Mouse (Mus musculus): ENCODE measurements around the gene Stra8.

Gene Stra8

DNA sequence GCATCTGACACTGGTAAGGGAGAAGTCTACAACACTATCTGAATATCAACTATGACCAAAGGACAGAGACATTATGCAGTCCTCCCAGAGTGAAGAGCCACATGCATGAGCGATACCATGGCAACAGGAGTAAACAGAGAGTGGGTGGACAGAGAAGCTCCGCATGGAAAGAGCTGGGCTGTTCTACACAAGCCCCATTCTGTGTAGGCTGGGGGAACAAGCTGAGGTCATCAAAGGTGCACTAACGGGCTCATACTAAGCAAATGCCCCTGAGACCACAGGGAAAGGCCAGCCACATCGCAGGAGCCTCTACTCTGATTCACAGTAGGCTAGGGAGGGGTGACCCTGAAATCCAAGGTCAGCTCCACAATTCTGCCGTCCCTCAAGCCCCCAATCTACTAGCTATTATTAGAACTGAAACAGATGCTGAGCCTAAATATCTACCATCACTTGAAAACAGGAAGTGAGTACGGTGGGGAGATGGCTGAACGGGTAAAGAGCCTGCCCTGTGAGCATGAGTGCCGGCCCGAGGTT is 18.0 kb upstream of the Stra8 start:
- intact Hi-C loops (cut with DNase I): no loop called here

DNA sequence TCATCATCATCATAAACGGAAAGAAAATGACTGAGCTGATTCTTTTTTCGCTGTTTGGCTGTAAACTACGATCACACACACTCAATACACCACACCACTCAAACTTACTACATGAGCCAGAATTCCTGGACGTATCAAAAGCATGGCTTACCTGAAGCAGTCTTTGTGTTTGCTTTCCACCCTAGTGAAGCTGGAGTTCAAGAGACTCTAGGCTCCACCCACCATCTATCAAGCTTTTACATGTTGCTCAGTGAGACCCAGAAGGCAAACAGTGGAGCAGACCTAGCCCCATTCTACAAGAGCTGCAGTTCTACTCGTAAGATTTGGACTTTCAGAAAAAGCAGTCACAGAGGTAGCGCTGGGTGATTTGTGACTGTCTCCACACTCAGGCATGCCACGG is 17.4 kb upstream of the Stra8 start:
- intact Hi-C loops (cut with DNase I): no loop called here

DNA sequence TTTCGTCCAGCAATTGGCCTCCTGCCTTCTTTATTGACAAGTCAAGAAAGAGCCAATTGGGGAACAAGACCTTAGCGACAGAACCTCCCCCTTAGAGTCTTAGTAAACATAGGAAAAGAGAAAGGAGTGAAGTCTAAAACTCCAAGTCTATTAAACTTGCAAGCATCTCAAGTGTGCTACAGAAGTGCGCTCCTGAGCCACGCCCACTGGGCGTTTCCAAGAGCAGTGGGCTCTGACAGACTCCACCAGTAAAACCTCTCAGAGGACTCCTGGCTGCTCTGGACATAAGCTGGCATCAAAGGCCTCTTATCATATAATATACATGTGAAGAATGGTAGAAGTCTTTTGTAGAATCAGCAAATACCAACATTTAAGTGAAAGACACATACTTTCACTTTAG is 16.5 kb upstream of the Stra8 start:
- intact Hi-C loops (cut with DNase I): no loop called here

DNA sequence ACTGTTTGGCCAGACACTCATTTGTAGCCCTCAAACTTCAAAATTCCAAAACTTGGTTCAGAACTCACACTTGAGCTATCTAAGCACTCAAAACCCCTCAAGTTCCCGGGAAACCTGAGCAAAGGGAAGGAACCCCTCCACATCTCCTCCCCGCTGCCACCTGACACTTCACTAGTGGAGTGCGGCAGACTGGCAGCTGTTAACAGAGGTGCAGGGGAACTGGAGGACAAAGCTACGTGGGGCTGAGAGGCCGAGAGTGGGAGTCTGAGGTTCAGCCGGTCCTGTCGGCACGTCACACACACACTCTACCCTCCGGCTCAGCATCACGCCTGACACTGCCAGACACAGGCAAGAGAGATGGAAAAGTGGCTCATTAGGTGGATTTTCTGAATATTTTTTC is 16.1 kb upstream of the Stra8 start:
- intact Hi-C loops (cut with DNase I): no loop called here

DNA sequence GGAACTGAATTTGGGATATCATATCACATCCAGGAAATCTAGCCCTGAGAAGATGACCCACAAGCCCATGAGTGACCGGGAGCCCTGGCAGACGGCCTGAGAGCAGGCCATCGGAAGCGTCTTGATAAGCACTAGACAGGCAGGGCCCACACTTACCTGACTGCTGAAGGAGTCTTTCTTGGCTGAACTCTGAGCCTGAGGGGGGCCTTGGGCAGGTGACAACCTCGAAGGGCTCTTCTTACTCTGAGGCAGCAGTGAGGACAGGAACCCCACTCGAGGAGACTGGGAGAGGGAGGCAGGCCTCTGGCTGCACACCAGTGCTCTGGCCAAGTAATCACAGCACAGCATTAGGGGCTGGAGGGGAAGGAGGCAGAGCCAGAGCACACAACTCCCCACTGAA is 15.6 kb upstream of the Stra8 start:
- intact Hi-C loops (cut with DNase I): no loop called here

DNA sequence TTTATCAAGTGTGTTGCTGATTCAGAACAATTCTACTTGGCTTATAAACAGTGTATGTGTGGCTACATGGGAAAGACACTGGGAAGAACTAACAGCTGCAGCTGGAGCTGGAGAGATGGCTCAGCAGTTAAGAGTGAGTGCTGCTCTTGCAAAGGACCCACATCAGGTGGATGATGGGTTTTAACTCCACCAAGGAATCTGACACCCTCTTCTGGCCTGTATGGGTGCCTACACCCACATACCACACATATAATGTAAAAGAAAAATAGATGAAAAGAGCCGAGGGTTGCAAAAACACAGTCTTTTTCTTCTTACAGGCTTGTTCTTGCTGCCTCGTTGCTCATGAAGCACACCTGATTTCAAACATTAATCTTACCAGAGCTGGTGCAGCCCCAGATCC is 13.8 kb upstream of the Stra8 start:
- intact Hi-C loops (cut with DNase I): no loop called here

DNA sequence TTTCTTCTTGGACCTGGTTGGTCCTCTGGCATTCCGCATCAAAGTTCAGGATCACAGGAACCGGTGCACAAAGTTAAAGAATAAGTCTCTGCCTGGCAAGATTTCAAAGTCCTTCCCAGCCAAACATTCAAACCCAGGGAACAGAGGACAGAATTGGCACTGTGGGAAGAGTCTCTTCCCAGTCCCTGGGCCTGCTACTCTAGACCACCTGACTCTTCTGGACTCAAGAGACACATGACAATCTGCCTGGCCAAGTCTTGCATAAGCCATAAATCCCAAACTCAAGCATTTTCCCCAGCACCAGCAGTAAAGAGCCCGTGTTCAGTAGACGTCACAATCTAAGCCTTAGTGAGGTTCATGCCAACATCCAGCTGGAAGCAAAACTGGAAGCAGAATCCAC is 13.3 kb upstream of the Stra8 start:
- intact Hi-C loops (cut with DNase I): no loop called here

DNA sequence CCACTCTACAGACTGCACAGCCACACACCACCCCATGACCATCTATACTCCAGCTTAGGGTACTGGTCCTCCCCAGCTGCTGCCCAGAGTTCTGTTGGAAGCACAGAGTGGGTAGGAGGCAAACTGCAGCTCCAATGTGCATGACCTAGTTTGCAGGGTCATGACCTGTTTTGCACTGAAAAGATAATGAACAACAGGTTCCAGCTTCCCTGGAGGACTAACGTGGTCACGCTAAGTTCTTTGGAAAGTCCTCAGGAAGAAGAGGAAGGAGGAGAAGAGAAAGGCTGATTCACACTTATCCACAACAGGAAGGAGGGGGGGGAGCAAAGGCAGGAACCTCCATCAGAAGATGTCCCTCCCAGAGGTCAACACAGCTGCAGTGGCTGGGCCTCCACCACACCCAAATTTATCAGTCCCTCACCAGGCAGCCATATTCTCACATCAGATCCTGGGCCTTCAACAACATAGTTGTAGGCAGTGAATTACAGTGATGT is 12.8 kb upstream of the Stra8 start:
- intact Hi-C loops (cut with DNase I): no loop called here

DNA sequence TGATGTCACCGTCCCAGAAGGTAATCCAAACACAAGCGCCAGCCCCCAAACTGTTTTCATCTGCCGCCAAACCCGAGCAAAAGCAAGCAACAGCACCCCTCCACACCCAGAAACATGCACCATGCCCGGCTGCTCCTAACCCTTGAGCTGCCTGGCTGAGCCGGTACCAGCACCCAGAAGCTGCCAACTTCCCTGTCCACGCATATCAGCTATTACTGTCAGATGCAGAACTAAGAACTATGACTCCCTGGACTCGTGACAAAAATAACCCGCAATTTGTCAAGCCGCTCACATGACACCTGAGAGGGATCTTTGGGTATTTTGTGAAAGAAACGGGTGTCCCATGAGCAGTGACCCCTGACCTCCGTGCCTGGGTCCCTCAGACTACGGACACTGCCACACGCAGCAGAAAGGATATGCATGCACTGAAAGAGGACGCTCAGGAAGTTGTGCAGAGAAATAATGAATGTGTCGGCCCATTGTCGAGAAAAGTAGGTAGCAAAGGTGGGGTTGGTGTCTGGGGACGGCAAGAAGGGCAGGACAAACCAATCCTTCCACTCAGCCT is 12.2 kb upstream of the Stra8 start:
- intact Hi-C loops (cut with DNase I): no loop called here

DNA sequence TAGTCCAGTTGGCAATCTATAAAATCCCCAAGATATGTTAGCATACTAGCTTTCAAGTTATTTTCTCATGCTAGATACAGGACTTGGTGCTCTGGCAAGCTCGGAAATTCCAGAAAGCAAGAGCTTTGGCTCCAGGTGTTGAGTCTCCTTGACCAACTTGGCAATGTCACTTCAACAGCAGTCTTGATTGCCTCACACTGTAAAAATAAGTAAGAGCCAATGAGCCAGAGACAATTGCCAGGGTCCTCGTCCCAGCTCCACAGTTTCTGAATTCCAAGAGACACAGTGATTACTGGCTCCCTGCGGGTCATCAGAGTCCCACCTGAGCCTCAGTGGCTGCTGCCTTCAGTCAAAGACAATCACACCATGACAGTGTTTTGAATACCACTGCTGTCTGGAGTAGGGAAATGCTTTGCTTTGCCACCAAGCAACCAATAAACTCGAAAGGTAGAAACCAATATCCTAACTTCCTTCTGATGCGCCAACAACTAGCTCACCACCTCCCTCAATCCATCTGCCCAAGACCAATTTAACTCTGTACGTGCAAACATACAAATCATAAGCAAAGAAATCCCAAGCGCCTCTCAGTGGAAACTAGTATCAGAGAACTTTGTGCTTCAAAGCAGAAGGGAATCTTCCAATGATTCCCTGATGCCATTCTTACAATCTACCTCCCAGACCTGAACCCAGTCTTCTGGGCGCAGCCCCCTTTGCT is 10.2 kb upstream of the Stra8 start:
- intact Hi-C loops (cut with DNase I): no loop called here

DNA sequence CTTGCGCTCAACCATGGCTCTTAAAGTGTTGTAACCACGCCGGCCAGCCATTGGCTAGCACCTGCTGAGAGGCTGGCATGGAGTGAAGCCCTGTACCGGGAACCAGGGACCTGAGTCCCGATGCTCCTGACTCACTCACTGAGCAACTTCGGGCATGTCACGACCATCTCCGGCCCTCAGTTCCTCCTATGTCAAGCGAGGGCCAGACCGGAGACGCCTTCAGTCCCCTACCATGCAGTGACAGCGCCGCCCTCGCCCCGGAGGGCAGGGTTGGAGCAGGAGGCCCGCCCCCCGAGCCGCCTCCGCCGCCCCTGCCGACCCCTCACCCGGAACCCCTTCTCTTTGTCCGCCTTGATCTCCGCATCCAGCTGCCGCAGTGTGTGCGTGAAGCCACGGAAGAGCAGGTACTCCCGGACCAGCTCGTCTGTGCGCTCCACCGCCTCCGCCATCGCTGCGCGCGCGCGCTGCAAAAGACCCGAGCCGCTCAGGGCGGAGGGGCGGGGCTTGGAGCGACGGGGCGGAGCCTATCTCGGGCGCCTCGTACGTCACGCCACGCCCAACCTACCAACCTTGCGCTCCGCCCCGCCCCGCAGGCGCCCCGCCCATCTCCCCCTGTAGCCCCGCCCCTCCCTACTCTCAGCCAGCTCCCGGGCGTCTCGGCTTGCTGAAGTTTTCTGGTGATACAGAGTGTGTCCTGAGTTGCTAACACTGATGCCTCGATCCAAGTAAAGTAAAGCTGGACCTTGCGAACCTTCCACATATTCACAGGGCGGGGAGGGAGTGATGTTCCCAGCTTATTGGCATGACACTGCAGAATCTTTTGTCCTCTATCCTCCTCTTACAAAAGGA is 9.4 kb upstream of the Stra8 start, which contains the start of gene Wdr91:
Wdr91 (minus strand) TSS at position 506 of the 849 bp plus-strand sequence.
- intact Hi-C loops (cut with DNase I): no loop called here

DNA sequence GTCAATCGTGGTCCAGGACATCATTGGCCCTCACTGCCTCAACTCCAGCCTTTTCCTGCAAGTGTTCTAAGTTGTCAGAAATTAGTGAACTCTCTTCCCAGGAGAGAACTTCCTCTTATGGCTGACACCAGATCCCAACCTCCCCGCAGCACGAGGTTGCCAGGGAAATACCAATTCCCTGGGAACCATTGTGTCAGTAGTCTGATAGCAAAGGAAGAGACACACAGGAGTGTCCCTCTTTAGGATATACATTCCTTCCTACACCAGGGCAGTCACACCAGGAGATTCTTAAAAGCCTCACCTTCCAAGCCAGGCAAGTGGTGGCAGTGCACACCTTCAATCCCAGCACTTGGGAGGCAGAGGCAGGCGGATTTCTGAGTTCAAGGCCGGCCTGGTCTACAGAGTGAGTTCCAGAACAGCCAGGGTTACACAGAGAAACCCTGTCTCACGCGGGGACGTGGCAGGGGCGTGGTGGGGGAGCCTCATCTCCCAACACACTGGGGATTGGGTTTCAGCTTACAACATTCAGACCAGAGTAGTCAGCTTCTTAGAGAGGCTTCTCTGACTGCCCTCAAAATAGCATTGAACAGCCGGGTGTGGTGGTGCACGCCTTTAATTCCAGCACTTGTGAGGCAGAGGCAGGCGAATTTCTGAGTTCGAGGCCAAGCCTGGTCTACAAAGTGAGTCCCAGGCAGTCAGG is 6.5 kb upstream of the Stra8 start:
- intact Hi-C loops (cut with DNase I): no loop called here

DNA sequence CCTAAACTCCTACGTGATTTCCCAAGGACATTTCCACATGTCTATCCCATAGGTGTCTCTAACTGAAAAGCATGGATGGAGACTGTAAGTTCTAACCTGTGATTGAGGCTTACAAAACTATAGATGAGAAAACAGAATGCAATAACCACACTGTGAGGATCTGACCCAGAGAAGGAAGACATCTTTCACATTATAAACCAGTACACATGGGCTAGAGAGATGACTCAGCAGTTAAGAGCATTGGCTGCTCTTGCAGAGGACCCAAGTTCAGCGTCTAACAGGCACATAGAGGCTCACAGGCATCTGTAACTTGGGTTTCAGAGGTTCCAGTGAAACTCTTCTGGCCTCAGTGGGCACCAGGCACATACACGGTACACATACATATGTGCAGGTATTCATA is 5.5 kb upstream of the Stra8 start:
- intact Hi-C loops (cut with DNase I): no loop called here

DNA sequence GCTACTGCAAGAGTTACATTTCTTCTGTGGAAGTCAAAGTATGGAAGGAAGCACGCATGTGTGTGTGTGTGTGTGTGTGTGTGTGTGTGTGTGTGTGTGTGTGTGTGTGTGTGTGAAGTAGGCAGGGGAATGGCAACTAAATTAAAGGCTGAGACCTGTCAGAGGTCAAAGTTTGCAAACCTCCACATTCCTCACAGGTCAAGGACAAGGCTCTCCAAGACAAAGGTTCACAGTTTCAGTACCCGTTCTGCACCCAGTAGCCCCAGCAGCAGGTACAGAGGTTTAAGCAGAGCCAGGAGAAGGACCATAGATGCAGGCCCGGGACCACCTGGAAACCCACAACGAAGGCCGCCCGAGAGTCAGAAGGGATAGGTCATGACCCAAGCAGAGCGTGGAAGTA is 817 bp upstream of the Stra8 start:
- intact Hi-C loops (cut with DNase I): no loop called here

DNA sequence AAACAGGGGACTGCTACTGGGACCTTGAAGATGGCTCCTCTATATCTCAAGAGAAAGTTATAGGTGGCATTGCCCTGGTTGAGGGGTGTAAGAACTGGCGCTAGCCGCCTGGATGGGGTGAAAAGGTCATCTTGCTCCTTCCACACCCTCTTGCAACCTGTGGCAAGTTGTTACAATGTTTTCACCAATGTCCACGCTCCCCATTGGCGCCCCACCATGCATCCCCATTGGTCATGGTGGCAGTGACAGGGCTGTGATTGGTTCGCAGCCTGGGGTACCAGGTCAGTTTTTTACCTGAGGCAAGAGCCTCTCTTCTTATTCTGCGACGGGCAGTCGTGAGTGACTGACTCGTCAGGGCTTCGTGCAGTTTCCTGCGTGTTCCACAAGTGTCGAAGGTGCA is 668 bp downstream of the Stra8 start:
- intact Hi-C loops (cut with DNase I): loop anchor here (5.0 to 10.0 kb wide), 2 partner anchors 33 to 136 kb away; partner anchors contain the start of gene Agbl3

DNA sequence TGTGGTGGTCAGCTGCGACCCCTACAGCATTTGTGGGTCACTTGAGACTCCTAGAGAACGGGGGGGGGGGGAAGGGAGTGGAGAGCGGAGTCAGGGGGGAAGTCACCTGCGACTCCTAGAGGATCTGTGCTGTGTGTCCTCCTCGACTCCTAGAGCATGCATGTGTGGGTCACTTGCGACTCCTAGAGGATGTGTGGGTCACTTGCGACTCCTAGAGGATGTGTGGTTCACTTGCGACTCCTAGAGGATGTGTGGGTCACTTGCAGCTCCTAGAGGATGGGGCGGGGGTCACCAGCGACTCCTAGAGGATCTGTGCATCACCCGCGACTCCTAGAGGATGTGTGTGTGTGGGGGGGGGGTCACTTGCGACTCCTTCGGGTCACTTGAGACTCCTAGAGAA is 2.0 kb downstream of the Stra8 start:
- intact Hi-C loops (cut with DNase I): loop anchor here (5.0 to 10.0 kb wide), 2 partner anchors 35 to 137 kb away; partner anchors contain the start of gene Agbl3

DNA sequence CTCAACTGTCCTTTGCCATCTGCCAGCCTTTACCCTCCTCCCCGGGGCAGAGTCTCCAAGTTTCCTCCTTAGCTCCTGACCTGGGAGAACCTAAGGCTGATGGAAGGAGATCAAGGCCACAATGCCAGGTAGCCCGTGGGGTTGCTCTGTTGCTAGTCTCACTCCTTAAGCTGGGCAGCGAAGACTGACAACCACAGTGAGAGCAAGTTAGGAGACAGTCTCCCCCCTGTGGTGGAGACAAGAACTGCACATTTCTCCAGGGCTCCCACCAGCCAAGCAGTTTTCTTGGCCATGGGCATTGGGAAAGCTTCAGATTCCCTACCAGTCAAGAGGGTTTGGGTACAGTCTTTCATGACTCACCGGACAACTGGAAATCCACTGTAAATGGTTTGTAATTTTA is 7.2 kb downstream of the Stra8 start:
- intact Hi-C loops (cut with DNase I): loop anchor here (5.0 to 10.0 kb wide), 2 partner anchors 142 to 415 kb away; partner anchors contain the start of gene Agbl3

DNA sequence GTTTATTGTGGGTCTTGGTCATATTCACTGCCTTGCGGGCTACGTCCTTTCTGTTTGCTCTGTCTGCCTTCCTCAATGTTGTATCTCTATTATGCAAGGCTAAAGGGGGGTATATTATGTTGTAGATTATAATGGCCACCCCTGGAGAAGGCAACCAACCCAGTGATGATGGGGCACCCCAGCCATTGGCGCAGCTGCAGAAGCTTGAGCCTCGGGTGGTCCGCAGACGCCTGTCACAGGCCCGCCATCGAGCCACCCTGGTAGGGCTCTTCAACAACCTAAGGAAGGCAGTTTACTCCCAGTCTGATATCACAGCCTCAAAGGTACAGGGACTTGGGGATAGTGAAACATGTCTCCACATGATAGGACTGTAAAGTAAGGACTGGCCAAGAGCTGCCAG is 7.6 kb downstream of the Stra8 start:
- intact Hi-C loops (cut with DNase I): loop anchor here (5.0 to 10.0 kb wide), 2 partner anchors 143 to 415 kb away; partner anchors contain the start of gene Agbl3

DNA sequence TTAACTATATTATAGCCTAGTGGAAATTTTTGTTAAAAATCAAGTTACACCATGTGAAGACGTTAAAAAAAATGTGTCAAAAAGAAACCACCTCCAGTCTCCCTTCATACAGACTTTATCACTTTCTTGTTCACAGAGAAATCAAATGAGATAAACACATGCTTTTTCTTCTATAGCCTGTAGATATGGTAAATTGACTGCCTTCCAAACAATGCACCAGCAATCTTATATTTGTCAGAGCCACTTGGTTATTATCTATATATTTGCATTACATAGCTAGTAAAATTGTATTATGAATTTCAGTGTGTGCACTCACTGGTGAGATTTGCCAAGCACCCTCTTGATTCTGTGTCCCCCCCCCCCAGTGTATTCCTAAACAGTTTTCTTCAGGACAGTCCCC is 12.7 kb downstream of the Stra8 start:
- intact Hi-C loops (cut with DNase I): no loop called here

DNA sequence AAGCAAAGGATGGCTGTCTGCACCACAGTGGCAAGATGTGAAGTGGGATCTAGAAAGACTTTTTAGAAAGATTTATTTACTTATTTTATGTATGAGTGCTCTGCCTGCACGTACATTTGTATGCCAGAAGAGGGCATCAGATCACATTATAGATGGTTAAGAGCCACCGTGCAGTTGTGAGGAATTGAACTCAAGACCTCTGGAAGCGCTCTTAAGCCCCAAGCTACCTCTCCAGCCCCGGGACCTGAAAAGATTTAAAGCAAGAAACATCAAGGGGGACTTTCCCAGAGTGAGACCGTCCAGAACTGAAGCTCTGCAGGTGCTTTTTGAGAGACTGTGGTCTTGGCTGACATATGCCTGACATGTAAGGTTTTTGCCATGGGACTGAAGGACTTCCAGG is 16.8 kb downstream of the Stra8 start:
- intact Hi-C loops (cut with DNase I): loop anchor here (5.0 kb wide), 1 partner anchor 56 kb away; no protein-coding TSS in a partner anchor
